Mouse (Mus musculus) heart, adult 2 months (tissue): ENCODE measurements around the gene Ocrl.

Experiments used
- CTCF ChIP-seq: fragments of 200-600 bp; IDR thresholded peaks from 2 replicates; pipeline ENCODE4 v1.8.1; 2022; ENCODE audit warnings: antibody characterized with exemption, mild to moderate bottlenecking, moderate library complexity
- EP300 ChIP-seq: fragments of 200-500 bp; IDR thresholded peaks from 2 replicates; pipeline ENCODE4 v1.6.1; 2011; ENCODE audit warnings: low read depth, low read length, control low read depth; ENCODE audit not compliant: insufficient read depth
- POLR2A ChIP-seq: fragments of 200-500 bp; IDR thresholded peaks from 2 replicates; pipeline ENCODE4 v1.6.1; 2011; ENCODE audit warnings: mild to moderate bottlenecking, low read depth, low read length, control low read depth; ENCODE audit not compliant: insufficient read depth

DNA sequence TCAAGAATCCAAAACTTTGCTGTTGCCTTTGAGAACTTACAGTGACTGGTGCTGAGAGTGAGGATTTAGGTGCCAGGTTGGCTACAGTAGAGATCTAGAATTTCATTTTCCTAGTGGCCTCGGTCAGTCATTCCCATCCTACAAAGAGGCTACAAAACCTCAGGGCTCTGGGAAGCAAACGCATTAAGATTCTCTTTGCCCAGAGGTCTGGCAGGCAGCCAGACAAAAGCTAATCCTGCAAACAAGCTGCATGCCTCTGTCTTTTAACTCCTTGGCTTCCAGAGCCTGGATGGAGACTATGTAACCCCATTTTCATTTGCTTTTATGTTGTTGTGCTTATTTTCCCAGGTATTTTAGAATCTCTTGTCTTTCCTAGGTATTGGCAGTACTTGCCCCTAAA, 25.6 kb downstream of the Ocrl start:
- TF ChIP-seq POLR2A: no peak
- TF ChIP-seq CTCF: no peak
- TF ChIP-seq EP300: no peak
